Mouse (Mus musculus) hindbrain, embryonic 12.5 days (tissue): ENCODE data around the gene Uckl1. TPM values are rescaled to one million over a fixed set of nuclear protein-coding genes. Genes with fewer than 3 reads are reported as not detected.
A peak's percentile ranks its signal among the peaks of the same experiment; 100 is the strongest.

Experiments
- ATAC-seq: fragments of 200-750 bp; cut with Nextera tagmentation; 2 replicates; pipeline ENCODE4 v1.8.0; 2017; ENCODE audit warnings: moderate TSS enrichment; ENCODE audit not compliant: low FRiP score
- H3K27ac ChIP-seq: fragments of 300-500 bp; sonication (generic); 2 replicates; pipeline ENCODE4 v1.5.1; 2016; ENCODE audit warnings: mild to moderate bottlenecking
- H3K27me3 ChIP-seq: fragments of 300-500 bp; sonication (generic); 2 replicates; pipeline ENCODE4 v1.6.1; 2016; ENCODE audit warnings: mild to moderate bottlenecking
- H3K36me3 ChIP-seq: fragments of 300-500 bp; sonication (generic); 2 replicates; pipeline ENCODE4 v1.6.1; 2016; ENCODE audit warnings: mild to moderate bottlenecking
- H3K4me1 ChIP-seq: fragments of 300-500 bp; sonication (generic); 2 replicates; pipeline ENCODE4 v1.6.1; 2016
- H3K4me2 ChIP-seq: fragments of 300-500 bp; sonication (generic); replicated peaks from 2 replicates; pipeline ENCODE4 v1.6.1; 2016; ENCODE audit warnings: mild to moderate bottlenecking
- H3K4me3 ChIP-seq: fragments of 300-500 bp; sonication (generic); 2 replicates; pipeline ENCODE4 v1.5.1; 2016; ENCODE audit warnings: mild to moderate bottlenecking
- H3K9ac ChIP-seq: fragments of 300-500 bp; sonication (generic); 2 replicates; pipeline ENCODE4 v1.6.1; 2016; ENCODE audit warnings: mild to moderate bottlenecking, moderate library complexity
- H3K9me3 ChIP-seq: fragments of 300-500 bp; sonication (generic); replicated peaks from 2 replicates; pipeline ENCODE4 v1.6.1; 2016; ENCODE audit warnings: mild to moderate bottlenecking
- WGBS: fragments of 180-500 bp; shearing (Covaris S2); methylation state at CpG from one replicate; pipeline ENCODE4 v1.1.7; 2016; 5-methylcytosine and 5-hydroxymethylcytosine counted together
- polyA plus RNA-seq: library from polyadenylated mRNA; unstranded; fragments of >200 nt; fragmentation: Nextera tagmentation; extraction: Ambion mirVana; gene quantifications from 2 replicates; pipeline ENCODE4 v1.2.1, GENCODE M21; 2016

Uckl1 gene
- polyA plus RNA-seq, 1 experiment from 2014 or later, result 64.2 TPM

- H3K9me3 ChIP-seq, result no peaks in the 10 kb centered on the region
- peaks cover 10% of the 10 kb centered on the region for H3K36me3 ChIP-seq
- H3K4me3 ChIP-seq, result no peak overlapping the region
- H3K27ac ChIP-seq, result no peak overlapping the region
- no peak for ATAC-seq
- H3K27me3 ChIP-seq, result no peaks in the 10 kb centered on the region
- H3K4me1 ChIP-seq, result peaks cover 39% of the 10 kb centered on the region
- WGBS, result 60% methylated on average over 6 of the region's 6 CpGs
- no peak overlapping the region for H3K4me2 ChIP-seq
- H3K9ac ChIP-seq, result no peak overlapping the region
Measured at GRCm38 (mm10) chr2:181596221-181596960, 11.7 kb upstream of the Uckl1 start.

GRCm38 (mm10) chr2:181594946-181595696 is 10.4 kb upstream of the Uckl1 start:
- Histone ChIP-seq H3K36me3 (peaks cover 18% of the 10 kb centered on the region), H3K4me2 (no peak overlapping the region), H3K27ac (no peak overlapping the region), H3K9me3 (no peaks in the 10 kb centered on the region), H3K27me3 (no peaks in the 10 kb centered on the region), H3K9ac (no peak overlapping the region), H3K4me3 (no peak overlapping the region), H3K4me1 (peaks cover 44% of the 10 kb centered on the region)
- 81% methylated on average over 4 of the region's 4 CpGs for WGBS
- no peak for ATAC-seq

- no peak for ATAC-seq
- peaks cover 38% of the 10 kb centered on the region for H3K4me1 ChIP-seq
Measured at GRCm38 (mm10) chr2:181593937-181594336, 9.2 kb upstream of the Uckl1 start.

GRCm38 (mm10) chr2:181593042-181593421 is 8.3 kb upstream of the Uckl1 start:
- Histone ChIP-seq H3K36me3 (peaks cover 39% of the 10 kb centered on the region), H3K4me2 (peak overlapping the region; percentile 87), H3K27ac (peak overlapping the region; percentile 88), H3K4me1 (peaks cover 33% of the 10 kb centered on the region), H3K4me3 (peak overlapping the region; percentile 97), H3K9ac (peak overlapping the region; percentile 98), H3K27me3 (no peaks in the 10 kb centered on the region), H3K9me3 (no peaks in the 10 kb centered on the region)
- WGBS, result 9% methylated on average over 6 of the region's 6 CpGs
- ATAC-seq, result peak; percentile 17

More at GRCm38 (mm10) chr2:181593937-181594336, 9.2 kb upstream of the Uckl1 start:
- Histone ChIP-seq H3K4me2 (no peak overlapping the region), H3K4me3 (no peak overlapping the region), H3K9me3 (no peaks in the 10 kb centered on the region), H3K27ac (no peak overlapping the region), H3K27me3 (no peaks in the 10 kb centered on the region), H3K36me3 (peaks cover 30% of the 10 kb centered on the region), H3K9ac (no peak overlapping the region)

- peak; percentile 78 for ATAC-seq
- Histone ChIP-seq H3K4me2 (peak within 1 kb of the TSS; percentile 87), H3K27ac (peak within 1 kb of the TSS; percentile 88), H3K36me3 (peaks cover 45% of the 10 kb centered on the region), H3K4me3 (peak within 1 kb of the TSS; percentile 97), H3K9me3 (no peaks in the 10 kb centered on the region), H3K4me1 (peaks cover 28% of the 10 kb centered on the region), H3K27me3 (no peaks in the 10 kb centered on the region), H3K9ac (peak within 1 kb of the TSS; percentile 98)
- WGBS, result under 1% methylated on average over 77 of the region's 97 CpGs
Measured at GRCm38 (mm10) chr2:181592231-181593041, 7.7 kb upstream of the Uckl1 start, which contains the start of gene Zfp512b. TSS of gene Zfp512b (minus strand) at chr2:181592803.

GRCm38 (mm10) chr2:181591528-181592085 is 6.9 kb upstream of the Uckl1 start, which contains the start of gene Prpf6:
TSS of gene Prpf6 (plus strand) at chr2:181591868.
- Histone ChIP-seq H3K4me2 (peak within 1 kb of the TSS; percentile 87), H3K9ac (peak within 1 kb of the TSS; percentile 98), H3K36me3 (peaks cover 53% of the 10 kb centered on the region), H3K27me3 (no peaks in the 10 kb centered on the region), H3K27ac (peak within 1 kb of the TSS; percentile 88), H3K4me3 (peak within 1 kb of the TSS; percentile 97), H3K9me3 (no peaks in the 10 kb centered on the region), H3K4me1 (peaks cover 22% of the 10 kb centered on the region)
- ATAC-seq, result 0 out of 2 replicates have a peak, but pooled peaks have one; percentile 14
- WGBS, result 9% methylated on average over 5 of the region's 5 CpGs

- Histone ChIP-seq H3K4me2 (no peak overlapping the region), H3K9ac (no peak overlapping the region), H3K36me3 (peaks cover 57% of the 10 kb centered on the region), H3K27me3 (no peaks in the 10 kb centered on the region), H3K9me3 (no peaks in the 10 kb centered on the region), H3K4me3 (no peak overlapping the region), H3K4me1 (peaks cover 22% of the 10 kb centered on the region), H3K27ac (no peak overlapping the region)
- no peak for ATAC-seq
- WGBS, result 95% methylated on average over 5 of the region's 5 CpGs
Measured at GRCm38 (mm10) chr2:181590471-181590870, 5.8 kb upstream of the Uckl1 start.

- H3K9me3 ChIP-seq, result no peaks in the 10 kb centered on the region
- WGBS, result 96% methylated on average over 9 of the region's 9 CpGs
- ATAC-seq, result no peak
- H3K4me2 ChIP-seq, result no peak overlapping the region
- H3K27me3 ChIP-seq, result no peaks in the 10 kb centered on the region
- peaks cover 62% of the 10 kb centered on the region for H3K36me3 ChIP-seq
- H3K9ac ChIP-seq, result no peak overlapping the region
- H3K4me1 ChIP-seq, result peaks cover 22% of the 10 kb centered on the region
- no peak overlapping the region for H3K4me3 ChIP-seq
- H3K27ac ChIP-seq, result no peak overlapping the region
Measured at GRCm38 (mm10) chr2:181589732-181590105, 5.0 kb upstream of the Uckl1 start.

- H3K4me1 ChIP-seq, result peaks cover 22% of the 10 kb centered on the region
- no peak overlapping the region for H3K27ac ChIP-seq
- H3K9me3 ChIP-seq, result no peaks in the 10 kb centered on the region
- H3K9ac ChIP-seq, result no peak overlapping the region
- no peaks in the 10 kb centered on the region for H3K27me3 ChIP-seq
- H3K4me2 ChIP-seq, result no peak overlapping the region
- no peak overlapping the region for H3K4me3 ChIP-seq
- peaks cover 68% of the 10 kb centered on the region for H3K36me3 ChIP-seq
- WGBS, result 92% methylated on average over 10 of the region's 10 CpGs
- no peak for ATAC-seq
Measured at GRCm38 (mm10) chr2:181589011-181589731, 4.5 kb upstream of the Uckl1 start.

GRCm38 (mm10) chr2:181588229-181588780 is 3.6 kb upstream of the Uckl1 start:
- no peak overlapping the region for H3K4me3 ChIP-seq
- peaks cover 20% of the 10 kb centered on the region for H3K4me1 ChIP-seq
- peaks cover 76% of the 10 kb centered on the region for H3K36me3 ChIP-seq
- H3K9ac ChIP-seq, result no peak overlapping the region
- no peak overlapping the region for H3K4me2 ChIP-seq
- WGBS, result 91% methylated on average over 11 of the region's 11 CpGs
- H3K27ac ChIP-seq, result no peak overlapping the region
- H3K9me3 ChIP-seq, result no peaks in the 10 kb centered on the region
- no peaks in the 10 kb centered on the region for H3K27me3 ChIP-seq
- no peak for ATAC-seq

- Histone ChIP-seq H3K4me2 (no peak overlapping the region), H3K9me3 (no peaks in the 10 kb centered on the region), H3K36me3 (peaks cover 76% of the 10 kb centered on the region), H3K9ac (no peak overlapping the region), H3K4me3 (no peak overlapping the region), H3K27me3 (no peaks in the 10 kb centered on the region), H3K27ac (no peak overlapping the region), H3K4me1 (peaks cover 15% of the 10 kb centered on the region)
- WGBS, result 78% methylated on average over 6 of the region's 6 CpGs
- ATAC-seq, result no peak
Measured at GRCm38 (mm10) chr2:181587796-181588195, 3.1 kb upstream of the Uckl1 start.
